Mouse (Mus musculus) 3134 (cell line): ENCODE results near the gene Rtn3.

ENCODE experiments used
- DNase-seq: peaks from one replicate; pipeline ENCODE4 v3.0.0-alpha.2; 2011; ENCODE audit warnings: low spot score; ENCODE audit not compliant: insufficient read length; ENCODE audit errors: extremely low read depth

Rtn3 gene

GRCm38 (mm10) chr19:7386042-7386441, 97.0 kb downstream of the Rtn3 start:
- no peak for DNase-seq

- DNase-seq = peak; percentile 93
These were observed 99.9 kb downstream of the Rtn3 start, which contains the start of gene Spindoc for GRCm38 (mm10) chr19:7382903-7383865. Gene Spindoc (minus strand): TSS chr19:7382994.

DNA sequence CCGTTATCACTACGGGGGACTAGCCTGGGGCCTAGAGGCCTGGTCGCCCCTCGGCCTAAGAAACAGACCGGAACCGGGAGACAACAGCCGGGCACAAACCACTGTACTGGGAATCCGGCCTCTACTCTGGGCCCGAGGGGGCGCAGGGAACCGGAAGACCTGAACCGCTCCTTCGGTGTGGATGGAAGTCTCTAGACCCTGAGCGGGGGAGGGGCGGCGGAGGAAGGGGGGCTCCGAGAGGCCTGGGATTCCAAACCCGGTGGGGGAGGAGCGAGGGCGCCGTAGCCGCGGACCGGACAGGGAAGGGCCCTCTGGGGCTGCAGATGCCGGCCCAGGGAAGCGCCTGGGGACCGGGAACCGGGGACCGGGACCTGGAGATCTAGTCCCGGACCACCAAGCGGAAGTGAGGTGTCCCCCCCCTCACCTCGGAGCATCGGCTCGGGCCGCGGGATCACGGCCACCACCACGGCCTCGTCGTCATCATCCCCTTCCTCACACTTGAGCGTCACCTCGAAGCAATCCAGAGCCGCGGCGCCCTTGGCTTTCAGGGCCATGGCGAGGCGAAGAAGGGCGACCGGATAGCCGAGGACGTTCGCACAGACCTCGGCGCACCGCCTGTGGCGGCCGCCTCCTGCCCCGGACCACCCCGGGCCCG, 100.7 kb downstream of the Rtn3 start:
- peak; percentile 70 for DNase-seq

- DNase-seq = no peak
These were observed 101.2 kb downstream of the Rtn3 start for GRCm38 (mm10) chr19:7381906-7382247.

DNA sequence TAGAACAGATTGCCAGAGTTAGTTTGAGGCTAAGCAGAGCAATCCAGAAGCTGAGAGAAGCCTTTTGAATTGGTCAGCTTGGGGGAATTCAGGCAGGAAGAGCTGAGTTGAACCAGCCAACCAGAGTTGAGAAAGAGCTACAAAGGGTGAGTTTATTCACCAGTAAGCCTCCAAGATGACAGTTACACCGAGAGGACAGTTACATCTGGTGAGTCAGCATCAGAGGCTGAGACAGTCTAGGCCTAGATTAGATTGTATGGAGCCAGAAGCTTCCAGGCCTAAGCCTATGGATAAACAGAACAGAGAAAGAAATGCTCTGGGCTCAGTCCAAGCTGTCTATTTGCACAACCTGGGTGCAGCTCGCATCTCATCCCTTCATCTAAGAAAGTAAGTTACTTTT, 105.4 kb downstream of the Rtn3 start:
- no peak for DNase-seq
